Comparison of ENCODE assay signal across 8 mouse cellular contexts in the genomic region with DNA sequence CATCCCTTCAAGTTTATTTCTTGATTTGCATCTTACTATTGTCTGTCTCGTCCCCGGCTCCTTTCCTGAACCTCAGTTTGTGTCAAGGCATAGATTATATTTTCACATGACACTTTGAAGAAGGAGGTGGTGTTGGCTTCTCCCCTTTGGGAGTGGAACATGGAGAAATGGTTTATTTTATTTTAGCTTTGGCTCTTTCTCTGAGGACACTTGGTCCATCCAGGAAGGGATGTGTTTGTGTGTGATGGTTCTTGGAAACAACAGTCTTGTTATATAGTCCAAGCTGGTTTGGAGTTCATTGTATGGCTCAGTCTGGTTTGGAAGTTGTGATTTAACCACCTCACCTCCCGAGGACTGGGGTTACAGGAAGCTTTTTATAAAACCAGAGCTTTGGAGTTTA. TPM values are rescaled to one million over a fixed set of nuclear protein-coding genes. Genes with fewer than 3 reads are reported as not detected.
DNase-seq lines count a peak whose midpoint lies in the region; ATAC-seq and TF ChIP-seq lines count a peak whose summit lies in the region.
"Had no signal": no experiment of that assay in that cellular context is flagged by ENCODE, and none has a peak within 500 bp of the region (broad histone marks: within the 10 kb centered on the region; RNA-seq: fewer than 3 reads in every experiment).

No protein-coding gene starts in this region.

- DNase-seq in lung, postnatal 0 days (ENCODE audit: low spot score), result no peak
- no peak for DNase-seq in lung, postnatal 36 days
- DNase-seq in cerebellum, adult 9-11 months, result no peak
- no peak for DNase-seq in gastrocnemius, postnatal 4 days (ENCODE audit: low spot score in 2 of 2)

- H3K4me1 ChIP-seq in lung, postnatal 0 days (ENCODE audit: insufficient read depth, low read depth, low read length), result no peaks in the 10 kb centered on the region
- peaks cover 21% of the 10 kb centered on the region; the same call in 1 of the 2 replicates for H3K4me1 ChIP-seq in forebrain, embryonic 15.5 days
- peaks cover 13% of the 10 kb centered on the region for H3K4me1 ChIP-seq in limb, embryonic 15.5 days
- H3K4me1 ChIP-seq in stomach, embryonic 16.5 days (ENCODE audit: control insufficient read depth, insufficient read depth, low read length), result no peaks in the 10 kb centered on the region

- no peak for TF ChIP-seq EP300 in lung, postnatal 0 days (IDR thresholded peaks at IDR 0.05)

- H3K27me3 ChIP-seq in lung, postnatal 0 days (replicated peaks; ENCODE audit: insufficient read depth, low read length), result 0 out of 2 replicates have a peak, but pooled peaks cover 5% of the 10 kb centered on the region
- no peaks in the 10 kb centered on the region for H3K27me3 ChIP-seq in forebrain, embryonic 15.5 days
- H3K27me3 ChIP-seq in limb, embryonic 15.5 days, result peaks cover 27% of the 10 kb centered on the region
- no peaks in the 10 kb centered on the region for H3K27me3 ChIP-seq in stomach, embryonic 16.5 days (ENCODE audit: control insufficient read depth, insufficient read depth, low read length)

- no peak overlapping the region for H3K27ac ChIP-seq in lung, postnatal 0 days (ENCODE audit: low read length)
- H3K27ac ChIP-seq in forebrain, embryonic 15.5 days (replicated peaks), result no peak overlapping the region
- no peak overlapping the region for H3K27ac ChIP-seq in limb, embryonic 15.5 days
- H3K27ac ChIP-seq in stomach, embryonic 16.5 days (ENCODE audit: low read length), result no peak overlapping the region
- H3K27ac ChIP-seq: macrophage had no signal

- WGBS in lung, postnatal 0 days, result 29% methylated on average over 3 of the region's 3 CpGs
- 31% methylated on average over 3 of the region's 3 CpGs for WGBS in forebrain, embryonic 15.5 days
- 46% methylated on average over 3 of the region's 3 CpGs for WGBS in limb, embryonic 15.5 days
- 28% methylated on average over 3 of the region's 3 CpGs for WGBS in stomach, embryonic 16.5 days

- TF ChIP-seq CTCF in lung, postnatal 0 days (IDR thresholded peaks at IDR 0.05), result no peak

- ATAC-seq in lung, postnatal 0 days, result no peak
- ATAC-seq in forebrain, embryonic 15.5 days (replicated peaks), result no peak
- no peak for ATAC-seq in limb, embryonic 15.5 days (ENCODE audit: insufficient number of reproducible peaks, low FRiP score, low TSS enrichment, low read depth)
- no peak for ATAC-seq in stomach, embryonic 16.5 days (ENCODE audit: insufficient read depth, low FRiP score)

- H3K4me3 ChIP-seq in lung, postnatal 0 days (ENCODE audit: low read depth, low read length), result peak overlapping the region; percentile 68
- peak overlapping the region; percentile 68 for H3K4me3 ChIP-seq in forebrain, embryonic 15.5 days
- peak overlapping the region; percentile 63 for H3K4me3 ChIP-seq in limb, embryonic 15.5 days
- H3K4me3 ChIP-seq in stomach, embryonic 16.5 days (replicated peaks; ENCODE audit: low read length), result peak overlapping the region; percentile 66

- no peaks in the 10 kb centered on the region for H3K36me3 ChIP-seq in lung, postnatal 0 days (ENCODE audit: insufficient read depth, low read length)
- no peaks in the 10 kb centered on the region for H3K36me3 ChIP-seq in forebrain, embryonic 15.5 days
- H3K36me3 ChIP-seq in limb, embryonic 15.5 days, result no peaks in the 10 kb centered on the region
- no peaks in the 10 kb centered on the region for H3K36me3 ChIP-seq in stomach, embryonic 16.5 days (ENCODE audit: control insufficient read depth, insufficient read depth, low read length)

- 0 out of 2 replicates have a peak overlapping the region, but pooled peaks have one; percentile 62 for H3K9ac ChIP-seq in lung, postnatal 0 days (replicated peaks; ENCODE audit: low read depth)
- peak overlapping the region; percentile 59; the same call in 1 of the 2 replicates for H3K9ac ChIP-seq in forebrain, embryonic 15.5 days (replicated peaks)
- H3K9ac ChIP-seq in limb, embryonic 15.5 days, result no peak overlapping the region
- no peak overlapping the region for H3K9ac ChIP-seq in stomach, embryonic 16.5 days (ENCODE audit: low read length)

- no peaks in the 10 kb centered on the region for H3K9me3 ChIP-seq in lung, postnatal 0 days (ENCODE audit: low read length)
- no peaks in the 10 kb centered on the region for H3K9me3 ChIP-seq in forebrain, embryonic 15.5 days
- H3K9me3 ChIP-seq in limb, embryonic 15.5 days, result no peaks in the 10 kb centered on the region
- no peaks in the 10 kb centered on the region for H3K9me3 ChIP-seq in stomach, embryonic 16.5 days (replicated peaks; ENCODE audit: control insufficient read depth, low read length)

- H3K4me2 ChIP-seq in lung, postnatal 0 days (replicated peaks; ENCODE audit: low read depth, low read length), result peak overlapping the region; percentile 77
- peak overlapping the region; percentile 69 for H3K4me2 ChIP-seq in forebrain, embryonic 15.5 days (replicated peaks)
- H3K4me2 ChIP-seq in limb, embryonic 15.5 days, result peak overlapping the region; percentile 99
- peak overlapping the region; percentile 73 for H3K4me2 ChIP-seq in stomach, embryonic 16.5 days (ENCODE audit: low read depth, low read length)

RNA-seq across cellular contexts. Expression of a gene that starts 0.9 kb away (rescaled TPM):
- 3.0 and 4.9 TPM in 2 replicates for polyA plus RNA-seq in lung, postnatal 0 days (2015; fragmentation: Nextera tagmentation; extraction: Ambion mirVana)
- polyA plus RNA-seq in forebrain, embryonic 15.5 days (2015; fragmentation: Nextera tagmentation; extraction: Ambion mirVana), result 17.9 and 18.7 TPM in 2 replicates
- 2.7 and 2.9 TPM in 2 replicates for polyA plus RNA-seq in limb, embryonic 15.5 days (2015; fragmentation: Nextera tagmentation; extraction: Ambion mirVana)
- polyA plus RNA-seq in stomach, embryonic 16.5 days (2015; fragmentation: Nextera tagmentation; extraction: Ambion mirVana), result 7.4 and 8.3 TPM in 2 replicates
- total RNA-seq in gastrocnemius, postnatal 4 days (2021), result 1 to 10 TPM; 5.9 to 7.2 TPM

RNA-seq across cellular contexts. Expression of a gene that starts 13.7 kb away (rescaled TPM):
- polyA plus RNA-seq in lung, postnatal 0 days (2015; fragmentation: Nextera tagmentation; extraction: Ambion mirVana), result 10.7 and 10.9 TPM in 2 replicates
- 44.8 and 45.3 TPM in 2 replicates for polyA plus RNA-seq in forebrain, embryonic 15.5 days (2015; fragmentation: Nextera tagmentation; extraction: Ambion mirVana)
- polyA plus RNA-seq in limb, embryonic 15.5 days (2015; fragmentation: Nextera tagmentation; extraction: Ambion mirVana), result 14.4 and 14.9 TPM in 2 replicates
- 12.9 and 13.5 TPM in 2 replicates for polyA plus RNA-seq in stomach, embryonic 16.5 days (2015; fragmentation: Nextera tagmentation; extraction: Ambion mirVana)
- 10 to 100 TPM; 20.6 to 25.1 TPM for total RNA-seq in gastrocnemius, postnatal 4 days (2021)

RNA-seq across cellular contexts. Expression of a gene that starts 28.2 kb away (rescaled TPM):
- 123 and 140 TPM in 2 replicates for polyA plus RNA-seq in lung, postnatal 0 days (2015; fragmentation: Nextera tagmentation; extraction: Ambion mirVana)
- 259 and 263 TPM in 2 replicates for polyA plus RNA-seq in forebrain, embryonic 15.5 days (2015; fragmentation: Nextera tagmentation; extraction: Ambion mirVana)
- polyA plus RNA-seq in limb, embryonic 15.5 days (2015; fragmentation: Nextera tagmentation; extraction: Ambion mirVana), result 286 and 303 TPM in 2 replicates
- polyA plus RNA-seq in stomach, embryonic 16.5 days (2015; fragmentation: Nextera tagmentation; extraction: Ambion mirVana), result 263 and 272 TPM in 2 replicates
- total RNA-seq in gastrocnemius, postnatal 4 days (2021), result 100 to 1,000 TPM in 1 of 2 experiments, 10 to 100 TPM in 1; 94.7 to 103 TPM

RNA-seq across cellular contexts. Expression of a gene that starts 34.1 kb away (rescaled TPM):
- 9.5 and 9.8 TPM in 2 replicates for polyA plus RNA-seq in lung, postnatal 0 days (2015; fragmentation: Nextera tagmentation; extraction: Ambion mirVana)
- 23.2 and 23.8 TPM in 2 replicates for polyA plus RNA-seq in forebrain, embryonic 15.5 days (2015; fragmentation: Nextera tagmentation; extraction: Ambion mirVana)
- polyA plus RNA-seq in limb, embryonic 15.5 days (2015; fragmentation: Nextera tagmentation; extraction: Ambion mirVana), result 22.7 and 23.1 TPM in 2 replicates
- 22.9 and 24.7 TPM in 2 replicates for polyA plus RNA-seq in stomach, embryonic 16.5 days (2015; fragmentation: Nextera tagmentation; extraction: Ambion mirVana)
- total RNA-seq in gastrocnemius, postnatal 4 days (2021), result 10 to 100 TPM; 10.7 to 10.8 TPM

RNA-seq across cellular contexts. Expression of a gene that starts 49.4 kb away (rescaled TPM):
- 6.4 and 7.9 TPM in 2 replicates for polyA plus RNA-seq in lung, postnatal 0 days (2015; fragmentation: Nextera tagmentation; extraction: Ambion mirVana)
- polyA plus RNA-seq in forebrain, embryonic 15.5 days (2015; fragmentation: Nextera tagmentation; extraction: Ambion mirVana), result 28.1 and 29.9 TPM in 2 replicates
- polyA plus RNA-seq in limb, embryonic 15.5 days (2015; fragmentation: Nextera tagmentation; extraction: Ambion mirVana), result 20.7 and 26.1 TPM in 2 replicates
- 16.5 and 17.5 TPM in 2 replicates for polyA plus RNA-seq in stomach, embryonic 16.5 days (2015; fragmentation: Nextera tagmentation; extraction: Ambion mirVana)
- 1 to 10 TPM; 5.5 to 8.7 TPM for total RNA-seq in gastrocnemius, postnatal 4 days (2021)

Comparison
In these comparisons a context has a peak if more than half of its experiments do, and no peak if none do; other contexts are left out.
1. H3K9ac ChIP-seq: peak in lung, postnatal 0 days (single experiment) and forebrain, embryonic 15.5 days (single experiment); none in limb, embryonic 15.5 days (single experiment) and stomach, embryonic 16.5 days (single experiment).
2. Peak in every context shown above with its lines, with median percentiles within 50 percentile points of each other: H3K4me2 ChIP-seq and H3K4me3 ChIP-seq.